Comparison of ENCODE assay signal across 18 mouse cellular contexts in genomic region chr5:16234891-16235290, GRCm38 (mm10).
A peak's percentile ranks its signal among the peaks of the same experiment; 100 is the strongest.
DNase-seq lines count a peak whose midpoint lies in the region; ATAC-seq and TF ChIP-seq lines count a peak whose summit lies in the region.
"Had no signal": no experiment of that assay in that cellular context is flagged by ENCODE, and none has a peak within 500 bp of the region (broad histone marks: within the 10 kb centered on the region; RNA-seq: fewer than 3 reads in every experiment).

No protein-coding gene starts in this region.

- no peaks in the 10 kb centered on the region for H3K27me3 ChIP-seq in midbrain, embryonic 11.5 days (ENCODE audit: control insufficient read depth, insufficient read depth, low read length)
- H3K27me3 ChIP-seq in midbrain, postnatal 0 days (ENCODE audit: insufficient read depth, low read length), result no peaks in the 10 kb centered on the region
- H3K27me3 ChIP-seq: intestine, embryonic 15.5 days; kidney, embryonic 15.5 days; liver, embryonic 13.5 days; megakaryocyte, embryonic 14.5 days; stomach, embryonic 15.5 days had no signal

- ATAC-seq in midbrain, embryonic 11.5 days (ENCODE audit: low FRiP score), result no peak
- ATAC-seq in midbrain, postnatal 0 days (ENCODE audit: low FRiP score), result no peak
- ATAC-seq: intestine, embryonic 15.5 days had no signal

- H3K4me3 ChIP-seq in midbrain, embryonic 11.5 days (ENCODE audit: low read depth, low read length), result no peak overlapping the region
- no peak overlapping the region for H3K4me3 ChIP-seq in midbrain, postnatal 0 days (ENCODE audit: low read depth, low read length)
- H3K4me3 ChIP-seq: erythroblast, embryonic 14.5 days; gastrocnemius, adult 2 months; heart, adult 2 months; intestine, embryonic 15.5 days; kidney, embryonic 15.5 days; limb, embryonic 10.5 days; liver, embryonic 13.5 days; megakaryocyte, embryonic 14.5 days; stomach, embryonic 15.5 days had no signal

- no peaks in the 10 kb centered on the region for H3K36me3 ChIP-seq in midbrain, embryonic 11.5 days (ENCODE audit: control insufficient read depth, insufficient read depth, low read length)
- H3K36me3 ChIP-seq in midbrain, postnatal 0 days (ENCODE audit: insufficient read depth, low read length), result no peaks in the 10 kb centered on the region
- H3K36me3 ChIP-seq: intestine, embryonic 15.5 days; kidney, embryonic 15.5 days; limb, embryonic 10.5 days; liver, embryonic 13.5 days; stomach, embryonic 15.5 days had no signal

- WGBS in midbrain, embryonic 11.5 days, result 43% methylated on average over 6 of the region's 6 CpGs
- WGBS in midbrain, postnatal 0 days, result 21% methylated on average over 6 of the region's 6 CpGs

- TF ChIP-seq CTCF in midbrain, postnatal 0 days (IDR thresholded peaks at IDR 0.05), result no peak

- H3K27ac ChIP-seq in midbrain, embryonic 11.5 days (ENCODE audit: low read depth, low read length), result peak overlapping the region; percentile 33
- H3K27ac ChIP-seq in midbrain, postnatal 0 days (ENCODE audit: low read depth, low read length), result no peak overlapping the region
- H3K27ac ChIP-seq: gastrocnemius, adult 2 months; heart, adult 2 months; intestine, embryonic 15.5 days; kidney, embryonic 15.5 days; limb, embryonic 10.5 days; liver, embryonic 13.5 days; stomach, embryonic 15.5 days had no signal

- intact Hi-C loops in heart, postnatal 10 days (cut with DNase I), result no loop called here

- peaks cover 3% of the 10 kb centered on the region; the same call in 1 of the 2 replicates for H3K4me1 ChIP-seq in midbrain, embryonic 11.5 days (ENCODE audit: control insufficient read depth, insufficient read depth, low read length)
- H3K4me1 ChIP-seq in midbrain, postnatal 0 days (ENCODE audit: insufficient read depth, low read length), result peaks cover 4% of the 10 kb centered on the region; the same call in 1 of the 2 replicates
- H3K4me1 ChIP-seq: liver, embryonic 13.5 days; megakaryocyte, embryonic 14.5 days had no signal

- no peak overlapping the region for H3K9ac ChIP-seq in midbrain, embryonic 11.5 days (ENCODE audit: low read length)
- H3K9ac ChIP-seq in midbrain, postnatal 0 days (replicated peaks; ENCODE audit: low read length, poor library complexity, severe bottlenecking), result no peak overlapping the region
- H3K9ac ChIP-seq: intestine, embryonic 15.5 days; kidney, embryonic 15.5 days; liver, embryonic 13.5 days; stomach, embryonic 15.5 days had no signal

- no peaks in the 10 kb centered on the region for H3K9me3 ChIP-seq in midbrain, embryonic 11.5 days (ENCODE audit: control insufficient read depth, low read length)
- H3K9me3 ChIP-seq in midbrain, postnatal 0 days (ENCODE audit: low read length), result no peaks in the 10 kb centered on the region
- H3K9me3 ChIP-seq: intestine, embryonic 15.5 days; kidney, embryonic 15.5 days; limb, embryonic 10.5 days; liver, embryonic 13.5 days; megakaryocyte, embryonic 14.5 days; stomach, embryonic 15.5 days had no signal

- no peak overlapping the region for H3K4me2 ChIP-seq in midbrain, embryonic 11.5 days
- no peak overlapping the region for H3K4me2 ChIP-seq in midbrain, postnatal 0 days (ENCODE audit: low read depth, low read length, poor library complexity, severe bottlenecking)
- H3K4me2 ChIP-seq: intestine, embryonic 15.5 days; kidney, embryonic 15.5 days; liver, embryonic 13.5 days; stomach, embryonic 15.5 days had no signal

- DNase-seq in embryo, embryonic 11 days, result peak; percentile 12
- DNase-seq in embryo, embryonic 9.5 days (ENCODE audit: extremely low spot score), result no peak
- no peak for DNase-seq in midbrain, embryonic 11.5 days (ENCODE audit: low spot score, missing footprints)
- DNase-seq in midbrain, postnatal 0 days (ENCODE audit: low spot score), result no peak
- peak; percentile 7 for DNase-seq in forelimb bud, embryonic 11.5 days (ENCODE audit: low read depth, low spot score)
- peak; percentile 34 for DNase-seq in retina, embryonic 14.5 days (ENCODE audit: low spot score)
- no peak for DNase-seq in MN1 (ENCODE audit: low spot score)
- DNase-seq in heart, postnatal 10 days, result no peak
- DNase-seq: gastrocnemius, adult 2 months; heart, adult 2 months; layer of hippocampus, postnatal 36 days; liver, embryonic 13.5 days had no signal

Comparison
In these comparisons a context has a peak if more than half of its experiments do, and no peak if none do; other contexts are left out.
1. DNase-seq: peak in embryo, embryonic 11 days (single experiment), forelimb bud, embryonic 11.5 days (single experiment) and retina, embryonic 14.5 days (single experiment); none in embryo, embryonic 9.5 days (single experiment), midbrain, embryonic 11.5 days (single experiment), midbrain, postnatal 0 days (single experiment), MN1 (single experiment) and heart, postnatal 10 days (0 of 2).